Mouse (Mus musculus): Measurements from ENCODE around the gene Nfe2l1.
A peak's percentile ranks its signal among the peaks of the same experiment; 100 is the strongest.

GRCm38 (mm10) chr11:96861878-96862289, 32.1 kb upstream of the Nfe2l1 start:
- TF ChIP-seq MAX (IDR thresholded peaks at IDR 0.05) = no peak
- peak; percentile 94 for TF ChIP-seq CTCF (IDR thresholded peaks at IDR 0.05; ENCODE audit: control insufficient read depth, insufficient read depth, insufficient read length)
- TF ChIP-seq MYOD1 (IDR thresholded peaks at IDR 0.05; ENCODE audit: control insufficient read depth, insufficient read length, low read depth) = no peak
- no peak for TF ChIP-seq MYOG (IDR thresholded peaks at IDR 0.05; ENCODE audit: control insufficient read depth, extremely low read depth, insufficient read length)
- TF ChIP-seq CEBPB (IDR thresholded peaks at IDR 0.05; ENCODE audit: low read depth) = no peak
